Mouse (Mus musculus) stomach, embryonic 16.5 days (tissue): Measurements from ENCODE around the gene Phf13. TPM values are rescaled to one million over a fixed set of nuclear protein-coding genes. Genes with fewer than 3 reads are reported as not detected.
A peak's percentile ranks its signal among the peaks of the same experiment; 100 is the strongest.

Experiments used
- ATAC-seq: fragments of 200-750 bp; cut with Nextera tagmentation; 2 replicates; pipeline ENCODE4 v1.8.0; 2017; ENCODE audit warnings: moderate number of reproducible peaks, moderate TSS enrichment; ENCODE audit not compliant: insufficient read depth, low FRiP score
- H3K27ac ChIP-seq: fragments of 300-500 bp; sonication (generic); 2 replicates; pipeline ENCODE4 v1.5.1; 2014; ENCODE audit warnings: low read length
- H3K27me3 ChIP-seq: fragments of 300-500 bp; sonication (generic); 2 replicates; pipeline ENCODE4 v1.6.1; 2014; ENCODE audit warnings: low read length, control low read depth, mixed read lengths; ENCODE audit not compliant: control insufficient read depth, insufficient read depth
- H3K36me3 ChIP-seq: fragments of 300-500 bp; sonication (generic); 2 replicates; pipeline ENCODE4 v1.6.1; 2014; ENCODE audit warnings: low read length; ENCODE audit not compliant: control insufficient read depth, insufficient read depth
- H3K4me1 ChIP-seq: fragments of 300-500 bp; sonication (generic); 2 replicates; pipeline ENCODE4 v1.6.1; 2014; ENCODE audit warnings: low read length, control low read depth, mixed read lengths; ENCODE audit not compliant: control insufficient read depth, insufficient read depth
- H3K4me2 ChIP-seq: fragments of 300-500 bp; sonication (generic); 2 replicates; pipeline ENCODE4 v1.6.1; 2014; ENCODE audit warnings: low read depth, low read length, mixed read lengths
- H3K4me3 ChIP-seq: fragments of 300-500 bp; sonication (generic); replicated peaks from 2 replicates; pipeline ENCODE4 v1.5.1; 2014; ENCODE audit warnings: mild to moderate bottlenecking, low read length
- H3K9ac ChIP-seq: fragments of 300-500 bp; sonication (generic); 2 replicates; pipeline ENCODE4 v1.6.1; 2014; ENCODE audit warnings: low read length
- H3K9me3 ChIP-seq: fragments of 300-500 bp; sonication (generic); replicated peaks from 2 replicates; pipeline ENCODE4 v1.6.1; 2016; ENCODE audit warnings: low read length, control low read depth; ENCODE audit not compliant: control insufficient read depth
- WGBS: fragments of 180-500 bp; shearing (Covaris S2); extraction: QIAGEN DNeasy Blood & Tissue Kit; methylation state at CpG from one replicate; pipeline ENCODE4 v1.1.7; 2014; 5-methylcytosine and 5-hydroxymethylcytosine counted together
- polyA plus RNA-seq: library from polyadenylated mRNA; unstranded; fragments of >200 nt; fragmentation: Nextera tagmentation; extraction: Ambion mirVana; gene quantifications from 2 replicates; pipeline ENCODE4 v1.2.1, GENCODE M21; 2015

Gene Phf13
- polyA plus RNA-seq, 1 experiment from 2014 or later = 18.3 TPM

- Histone ChIP-seq H3K27ac (peak overlapping the region; percentile 19; the same call in 1 of the 2 replicates), H3K9me3 (no peaks in the 10 kb centered on the region), H3K36me3 (peaks cover 18% of the 10 kb centered on the region), H3K4me3 (no peak overlapping the region), H3K4me2 (no peak overlapping the region), H3K27me3 (no peaks in the 10 kb centered on the region), H3K4me1 (peaks cover 3% of the 10 kb centered on the region; the same call in 1 of the 2 replicates), H3K9ac (no peak overlapping the region)
- WGBS = 91% methylated on average over 21 of the region's 21 CpGs
- no peak for ATAC-seq
These were observed 24.0 kb upstream of the Phf13 start for GRCm38 (mm10) chr4:152020024-152020423.

GRCm38 (mm10) chr4:152019073-152019472 is 23.0 kb upstream of the Phf13 start:
- Histone ChIP-seq H3K4me1 (0 out of 2 replicates have a peak, but pooled peaks cover 3% of the 10 kb centered on the region), H3K27ac (peak overlapping the region; percentile 29; the same call in 1 of the 2 replicates), H3K4me3 (no peak overlapping the region), H3K27me3 (no peaks in the 10 kb centered on the region), H3K9ac (no peak overlapping the region), H3K36me3 (peaks cover 21% of the 10 kb centered on the region), H3K9me3 (no peaks in the 10 kb centered on the region), H3K4me2 (no peak overlapping the region)
- no peak for ATAC-seq
- WGBS = 78% methylated on average over 6 of the region's 6 CpGs

GRCm38 (mm10) chr4:152013036-152013813 is 17.2 kb upstream of the Phf13 start:
- no peak overlapping the region for H3K27ac ChIP-seq
- H3K36me3 ChIP-seq = peaks cover 9% of the 10 kb centered on the region; the same call in 1 of the 2 replicates
- no peak for ATAC-seq
- H3K9me3 ChIP-seq = no peaks in the 10 kb centered on the region
- H3K4me3 ChIP-seq = no peak overlapping the region
- WGBS = 84% methylated on average over 12 of the region's 12 CpGs
- peaks cover 28% of the 10 kb centered on the region for H3K4me1 ChIP-seq
- H3K9ac ChIP-seq = no peak overlapping the region
- no peak overlapping the region for H3K4me2 ChIP-seq
- H3K27me3 ChIP-seq = no peaks in the 10 kb centered on the region

GRCm38 (mm10) chr4:152012109-152012508 is 16.1 kb upstream of the Phf13 start:
- ATAC-seq = no peak
- Histone ChIP-seq H3K4me1 (peaks cover 38% of the 10 kb centered on the region), H3K4me3 (no peak overlapping the region), H3K27ac (no peak overlapping the region), H3K9ac (no peak overlapping the region), H3K9me3 (no peaks in the 10 kb centered on the region), H3K27me3 (no peaks in the 10 kb centered on the region), H3K4me2 (peak overlapping the region; percentile 99; the same call in 1 of the 2 replicates), H3K36me3 (peaks cover 7% of the 10 kb centered on the region; the same call in 1 of the 2 replicates)
- 83% methylated on average over 16 of the region's 16 CpGs for WGBS

GRCm38 (mm10) chr4:152011171-152011760 is 15.2 kb upstream of the Phf13 start:
- Histone ChIP-seq H3K4me2 (peak overlapping the region; percentile 99), H3K27me3 (no peaks in the 10 kb centered on the region), H3K9me3 (no peaks in the 10 kb centered on the region), H3K27ac (peak overlapping the region; percentile 93), H3K4me3 (peak overlapping the region; percentile 68), H3K4me1 (peaks cover 43% of the 10 kb centered on the region), H3K9ac (peak overlapping the region; percentile 82), H3K36me3 (peaks cover 7% of the 10 kb centered on the region; the same call in 1 of the 2 replicates)
- ATAC-seq = no peak
- WGBS = 61% methylated on average over 8 of the region's 8 CpGs

GRCm38 (mm10) chr4:152010707-152011134 is 14.7 kb upstream of the Phf13 start:
- ATAC-seq = peak; percentile 1; the same call in 1 of the 2 replicates
- Histone ChIP-seq H3K4me2 (peak overlapping the region; percentile 99), H3K4me1 (peaks cover 43% of the 10 kb centered on the region), H3K36me3 (peaks cover 7% of the 10 kb centered on the region; the same call in 1 of the 2 replicates), H3K9me3 (no peaks in the 10 kb centered on the region), H3K27me3 (no peaks in the 10 kb centered on the region), H3K27ac (peak overlapping the region; percentile 93), H3K4me3 (peak overlapping the region; percentile 68), H3K9ac (peak overlapping the region; percentile 82)
- WGBS = 12% methylated on average over 13 of the region's 13 CpGs

GRCm38 (mm10) chr4:152010091-152010706 is 14.1 kb upstream of the Phf13 start:
- Histone ChIP-seq H3K4me3 (peak overlapping the region; percentile 68), H3K27ac (peak overlapping the region; percentile 93), H3K9me3 (no peaks in the 10 kb centered on the region), H3K4me1 (peaks cover 43% of the 10 kb centered on the region), H3K36me3 (peaks cover 3% of the 10 kb centered on the region; the same call in 1 of the 2 replicates), H3K9ac (peak overlapping the region; percentile 82), H3K27me3 (no peaks in the 10 kb centered on the region), H3K4me2 (peak overlapping the region; percentile 99)
- 1% methylated on average over 10 of the region's 10 CpGs for WGBS
- ATAC-seq = peak; percentile 42; the same call in 1 of the 2 replicates

GRCm38 (mm10) chr4:152009076-152010051 is 13.3 kb upstream of the Phf13 start:
- under 1% methylated on average over 112 of the region's 115 CpGs for WGBS
- Histone ChIP-seq H3K4me1 (peaks cover 43% of the 10 kb centered on the region), H3K9me3 (no peaks in the 10 kb centered on the region)

More at GRCm38 (mm10) chr4:152009076-152010051, 13.3 kb upstream of the Phf13 start:
- Histone ChIP-seq H3K36me3 (peaks cover 3% of the 10 kb centered on the region; the same call in 1 of the 2 replicates), H3K4me2 (peak overlapping the region; percentile 99), H3K27me3 (no peaks in the 10 kb centered on the region), H3K27ac (peak overlapping the region; percentile 93), H3K9ac (peak overlapping the region; percentile 82), H3K4me3 (peak overlapping the region; percentile 68)
- peak; percentile 53 for ATAC-seq
